Mouse (Mus musculus) urinary bladder, postnatal 36 days (tissue): ENCODE measurements around the gene Pcdh20.

ENCODE experiments used
- DNase-seq, 2 experiments: peaks; one replicate each; pipeline ENCODE4 v3.0.0; 2022; ENCODE audit warnings: low spot score in 2 of 2, mixed read lengths in 1 of 2

Gene Pcdh20

DNA sequence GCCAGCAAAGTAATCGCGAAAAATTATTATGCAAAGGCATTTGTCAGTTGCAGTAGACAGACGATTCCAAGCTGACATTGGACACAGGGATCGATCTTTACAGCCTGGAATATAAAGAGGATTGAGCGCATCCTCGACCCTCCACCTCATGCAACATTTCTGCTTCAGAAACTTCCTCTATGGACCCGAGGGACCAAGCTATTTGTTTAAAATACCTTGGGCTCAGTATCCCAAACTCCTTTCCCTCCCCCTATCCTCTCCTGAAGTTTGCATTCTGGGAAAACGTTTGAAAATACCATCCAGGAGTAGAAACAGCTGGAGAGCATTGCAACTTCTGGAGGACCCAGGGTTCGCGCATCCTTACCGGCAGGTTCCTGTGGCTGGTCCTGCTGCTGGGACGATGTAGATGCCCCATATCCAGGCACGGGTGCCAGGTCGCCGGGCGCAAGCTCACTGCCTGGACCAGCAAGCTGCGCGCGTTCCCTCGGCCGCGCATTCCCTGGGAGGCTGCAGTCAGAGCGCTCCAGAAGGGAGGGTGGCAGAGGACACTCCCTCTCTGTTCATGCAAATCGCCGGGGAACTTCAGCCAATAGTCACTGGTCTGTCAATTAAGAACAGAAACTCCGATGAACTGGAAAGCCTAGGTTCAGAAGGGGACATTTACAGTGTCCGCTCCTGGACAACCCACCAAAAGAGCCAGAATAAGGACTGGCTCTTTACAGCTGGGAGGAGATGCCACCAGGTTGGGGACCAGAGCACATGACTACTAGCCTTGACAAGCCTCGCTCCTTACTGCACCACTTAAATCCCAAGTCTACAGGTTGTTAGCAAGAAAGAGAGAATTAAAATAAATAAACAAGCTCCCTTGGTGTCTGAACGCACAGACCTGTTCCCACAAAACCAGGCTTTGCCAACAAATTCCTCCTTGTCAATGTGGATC is at the start of gene Pcdh20:
Pcdh20 (minus strand) TSS at position 902 of the 940 bp plus-strand sequence.
- peak in 1 of 2 experiments; percentile 13 for DNase-seq

DNA sequence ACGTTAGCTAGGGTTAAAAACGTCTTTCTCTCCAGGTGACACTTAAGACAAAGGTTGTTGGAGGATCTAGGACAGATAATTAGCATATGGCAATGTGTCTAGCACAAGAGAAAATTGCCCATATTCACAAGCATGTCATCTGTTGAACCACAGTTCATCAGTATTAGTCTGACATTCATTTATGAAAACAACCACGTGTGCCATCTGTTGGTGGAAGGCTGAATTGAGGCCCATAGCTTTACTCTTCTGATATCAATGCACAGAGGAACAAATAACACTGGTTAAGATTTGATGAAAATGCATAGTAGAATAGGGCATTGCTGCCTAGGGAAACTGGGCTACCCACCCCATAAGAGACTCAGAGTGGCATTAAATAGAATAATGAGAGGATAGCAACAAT is 8.7 kb upstream of the Pcdh20 start:
- DNase-seq: no peak

DNA sequence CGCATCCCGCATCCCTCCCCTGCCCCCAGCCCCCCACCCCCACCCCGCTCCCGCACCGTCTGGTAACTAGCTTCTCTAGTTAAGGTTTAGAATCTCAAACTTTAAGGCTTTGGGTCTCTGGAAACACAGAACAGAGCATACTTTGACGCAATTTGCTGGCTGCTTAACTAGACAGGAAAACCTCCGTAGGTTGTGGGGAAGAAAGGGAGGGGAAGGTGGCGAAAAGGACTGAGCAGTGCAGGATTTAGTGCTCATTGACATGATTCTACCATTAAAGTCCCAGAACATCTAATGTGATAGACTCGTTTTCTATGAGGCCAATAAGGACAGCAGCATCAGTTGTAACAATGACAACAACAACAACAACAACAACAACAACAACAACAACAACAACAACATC is 1.2 kb downstream of the Pcdh20 start:
- DNase-seq: no peak

DNA sequence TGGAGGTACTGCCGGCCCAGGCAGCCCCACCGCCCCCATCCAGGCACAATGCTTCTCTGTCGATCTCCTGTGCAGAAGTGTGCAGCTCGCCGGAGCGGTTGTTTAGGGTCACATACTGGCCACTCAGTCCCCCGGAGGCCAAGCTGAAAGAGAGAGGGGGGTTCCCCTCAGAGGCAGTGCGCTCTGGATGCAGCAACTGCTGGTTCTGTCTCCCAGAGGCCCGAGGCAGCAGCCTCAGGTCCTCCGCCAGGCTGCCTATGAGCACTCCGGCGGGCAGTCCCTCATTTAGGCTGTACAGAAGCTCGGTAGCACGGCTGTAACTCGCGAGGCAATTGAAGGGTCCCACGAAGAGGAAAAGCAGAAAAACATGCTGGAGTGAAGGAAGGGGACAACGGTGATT is 1.8 kb downstream of the Pcdh20 start:
- no peak for DNase-seq

DNA sequence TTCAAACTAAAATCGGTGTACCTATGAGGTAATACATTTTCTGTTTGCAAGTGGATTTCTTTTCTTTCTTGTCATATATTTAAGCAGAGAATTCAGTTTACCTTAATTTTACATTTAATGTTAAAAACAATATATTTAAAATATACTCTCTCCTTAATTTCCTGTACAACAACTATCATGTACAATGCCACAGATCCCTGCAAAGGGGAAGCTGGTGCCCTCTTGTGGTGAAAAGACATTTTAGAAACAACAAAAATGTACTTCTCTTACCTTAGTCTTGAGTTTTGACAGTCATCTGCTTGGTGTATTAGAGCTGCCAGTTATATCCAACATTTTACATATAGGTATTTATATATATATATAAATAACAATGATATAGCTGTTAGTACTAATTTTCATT is 4.8 kb downstream of the Pcdh20 start:
- no peak for DNase-seq

DNA sequence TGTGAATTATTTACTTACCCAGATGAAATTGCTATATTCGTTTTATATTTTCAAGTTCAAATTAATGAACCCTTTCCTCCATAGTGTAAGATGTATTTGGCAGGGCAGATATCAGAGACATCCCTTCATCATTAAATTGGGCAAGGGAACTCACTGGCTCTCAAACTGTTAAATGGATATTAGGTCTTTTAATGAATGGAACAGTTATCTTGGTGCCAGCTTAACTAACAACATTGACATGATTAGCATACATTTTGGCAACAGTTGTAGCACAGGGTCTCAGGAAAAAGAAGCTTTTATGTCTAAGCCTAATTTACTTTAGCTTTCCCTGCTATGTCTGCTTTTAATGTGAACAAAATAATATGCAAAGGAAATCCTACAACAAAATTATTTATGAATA is 6.8 kb downstream of the Pcdh20 start:
- DNase-seq: no peak

DNA sequence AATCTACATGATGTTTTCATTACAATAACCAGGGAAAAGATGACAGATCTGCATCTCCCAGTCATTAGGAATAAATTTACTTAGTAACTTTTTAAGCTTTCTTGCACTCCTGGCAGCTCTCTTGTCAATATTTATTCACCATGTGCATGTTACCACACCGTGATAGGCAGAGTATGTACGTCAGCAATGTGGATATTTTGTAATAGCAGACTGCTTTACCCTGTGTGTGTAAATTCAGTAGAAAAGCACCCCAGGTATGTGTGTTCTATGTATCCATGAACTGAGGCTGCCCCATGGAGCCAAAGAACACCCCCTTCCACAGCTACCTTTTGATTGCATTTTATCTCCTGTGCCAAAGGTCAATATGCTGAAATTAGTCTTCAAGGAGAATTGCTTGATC is 7.8 kb downstream of the Pcdh20 start:
- no peak for DNase-seq

DNA sequence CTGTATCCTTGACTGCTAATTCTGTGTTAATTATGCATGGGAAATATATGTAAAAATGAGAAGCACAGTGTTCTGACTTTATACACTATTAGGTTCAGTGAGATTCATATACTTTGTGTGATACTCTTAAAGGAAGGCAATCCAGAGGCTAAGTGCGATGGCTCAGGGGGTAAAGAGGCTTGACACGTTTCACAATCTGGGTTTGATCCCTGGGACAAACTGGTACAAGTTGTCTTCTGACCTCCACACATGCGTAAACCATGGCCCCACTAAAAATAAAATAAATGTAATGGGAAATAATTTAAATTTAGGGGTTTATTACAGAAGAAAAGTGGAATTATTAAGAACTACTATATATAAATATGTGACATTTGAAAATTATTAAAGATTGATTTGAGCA is 8.3 kb downstream of the Pcdh20 start:
- DNase-seq: no peak

DNA sequence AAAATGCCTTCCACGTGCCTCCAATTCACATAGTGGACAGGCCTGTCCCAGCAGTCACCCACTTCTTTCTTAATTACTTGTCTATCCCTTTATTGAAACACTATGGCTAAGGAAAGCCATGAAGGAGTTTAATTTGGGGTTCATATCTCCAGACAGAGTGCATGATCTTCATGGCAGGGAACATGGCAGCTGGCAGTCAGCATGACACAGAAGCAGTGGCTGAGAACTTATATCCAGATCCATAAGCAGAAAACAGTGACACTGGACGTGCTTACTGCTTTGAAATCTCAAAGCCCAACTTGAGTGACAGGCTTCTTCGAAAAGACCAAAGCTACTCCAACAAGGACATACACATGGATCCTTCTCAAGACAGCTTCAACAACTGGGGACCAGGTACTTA is 10.5 kb downstream of the Pcdh20 start:
- no peak for DNase-seq

DNA sequence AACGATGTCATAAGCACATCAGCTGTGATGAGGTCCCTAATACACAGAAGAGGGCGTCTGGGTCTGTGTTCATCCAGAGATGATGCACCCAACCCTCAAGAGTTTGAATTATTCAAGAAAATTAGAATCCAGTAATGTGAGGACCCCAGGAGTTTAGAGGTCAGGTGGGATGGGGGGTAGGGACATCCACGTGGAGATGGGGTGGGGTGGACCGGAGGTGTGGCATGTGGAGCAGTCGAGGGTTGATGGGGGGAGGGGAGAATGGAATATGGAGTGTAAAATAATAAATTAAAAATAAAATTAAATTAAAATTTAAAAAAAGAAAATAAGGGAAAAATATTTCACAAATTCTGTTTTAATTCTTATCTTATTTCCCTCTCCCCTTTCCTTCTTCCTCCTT is 27.9 kb downstream of the Pcdh20 start:
- no peak for DNase-seq

DNA sequence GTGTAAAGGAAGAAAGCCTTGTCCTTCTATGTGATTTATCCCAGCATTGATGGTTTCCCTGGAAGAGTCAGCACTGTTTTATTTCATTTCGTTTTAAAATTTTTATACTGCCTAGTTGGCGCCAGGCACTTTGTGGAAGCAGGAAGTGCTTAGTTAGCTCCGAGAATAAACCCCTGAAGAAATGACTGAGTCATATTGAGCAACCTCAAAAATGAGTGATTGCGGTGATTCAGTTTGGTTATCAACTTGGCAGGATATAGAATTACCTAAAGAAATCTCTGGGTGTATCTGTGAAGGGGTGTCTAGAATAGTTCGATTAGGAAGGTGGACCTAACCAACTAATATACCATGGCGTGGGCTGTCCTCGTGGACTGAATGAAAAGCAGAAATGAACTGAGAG is 41.8 kb downstream of the Pcdh20 start:
- DNase-seq: no peak

DNA sequence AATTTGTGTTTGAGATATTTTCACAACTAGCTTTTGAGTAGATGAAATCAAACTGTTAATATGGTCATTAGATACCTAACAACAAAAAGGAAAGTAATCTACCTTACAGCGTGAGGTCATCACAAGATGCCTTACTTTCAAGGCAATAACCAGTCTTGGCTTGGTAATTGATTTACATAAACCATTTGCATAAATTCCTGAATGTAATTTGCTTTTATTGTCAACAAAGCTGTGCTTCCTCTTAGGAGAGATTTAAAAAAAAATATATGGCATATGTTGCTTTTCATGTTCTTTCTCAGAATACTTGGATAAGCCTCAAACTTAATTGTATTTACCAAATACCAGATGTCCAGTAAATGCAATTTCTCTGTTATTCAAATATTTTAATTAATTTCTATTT is 43.8 kb downstream of the Pcdh20 start:
- no peak for DNase-seq
